Mouse (Mus musculus): Measurements from ENCODE around the gene Retsat. TPM values are rescaled to one million over a fixed set of nuclear protein-coding genes. Genes with fewer than 3 reads are reported as not detected.

The Retsat gene
- polyA plus RNA-seq, 1 experiment from 2014 or later = 21.3 TPM

DNA sequence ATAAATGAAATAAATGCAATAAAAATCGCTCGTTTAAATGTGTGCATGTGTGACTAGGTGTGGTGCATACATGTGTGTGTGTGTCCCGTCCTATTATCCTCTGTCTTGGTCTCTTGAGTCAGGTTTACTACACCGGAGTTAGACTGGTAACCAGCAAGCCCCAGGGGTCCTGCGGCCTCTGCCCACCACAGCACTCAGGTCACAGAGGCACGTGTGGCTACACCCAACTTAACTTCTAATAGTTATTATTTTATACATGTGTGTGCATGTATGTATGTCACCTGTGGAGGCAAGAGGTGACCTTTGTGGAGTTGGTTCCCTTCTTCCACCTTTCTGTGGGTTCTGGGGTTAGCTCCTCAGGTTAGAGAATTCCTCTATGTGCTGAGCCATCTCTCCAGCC, 56.1 kb downstream of the Retsat start:
- no peaks in the 10 kb centered on the region for H3K27me3 ChIP-seq (replicated peaks; ENCODE audit: control insufficient read depth, insufficient read depth, low read length)
- ATAC-seq (replicated peaks; ENCODE audit: low FRiP score, low TSS enrichment, low read depth) (no peak), DNase-seq (ENCODE audit: low spot score) (no peak)
- 89% methylated on average over 6 of the region's 6 CpGs for WGBS
- H3K4me1 ChIP-seq (replicated peaks; ENCODE audit: control insufficient read depth, insufficient read depth, low read length) = peaks cover 43% of the 10 kb centered on the region
- no peaks in the 10 kb centered on the region for H3K36me3 ChIP-seq (ENCODE audit: control insufficient read depth, insufficient read depth, low read length)
- H3K27ac ChIP-seq (ENCODE audit: low read depth) = peak overlapping the region; percentile 89
- H3K4me2 ChIP-seq (ENCODE audit: low read length) = no peak overlapping the region
- H3K9ac ChIP-seq (ENCODE audit: low read length) = no peak overlapping the region
- H3K4me3 ChIP-seq (ENCODE audit: low read depth, low read length) = no peak overlapping the region
- no peaks in the 10 kb centered on the region for H3K9me3 ChIP-seq (ENCODE audit: control insufficient read depth, low read length)

DNA sequence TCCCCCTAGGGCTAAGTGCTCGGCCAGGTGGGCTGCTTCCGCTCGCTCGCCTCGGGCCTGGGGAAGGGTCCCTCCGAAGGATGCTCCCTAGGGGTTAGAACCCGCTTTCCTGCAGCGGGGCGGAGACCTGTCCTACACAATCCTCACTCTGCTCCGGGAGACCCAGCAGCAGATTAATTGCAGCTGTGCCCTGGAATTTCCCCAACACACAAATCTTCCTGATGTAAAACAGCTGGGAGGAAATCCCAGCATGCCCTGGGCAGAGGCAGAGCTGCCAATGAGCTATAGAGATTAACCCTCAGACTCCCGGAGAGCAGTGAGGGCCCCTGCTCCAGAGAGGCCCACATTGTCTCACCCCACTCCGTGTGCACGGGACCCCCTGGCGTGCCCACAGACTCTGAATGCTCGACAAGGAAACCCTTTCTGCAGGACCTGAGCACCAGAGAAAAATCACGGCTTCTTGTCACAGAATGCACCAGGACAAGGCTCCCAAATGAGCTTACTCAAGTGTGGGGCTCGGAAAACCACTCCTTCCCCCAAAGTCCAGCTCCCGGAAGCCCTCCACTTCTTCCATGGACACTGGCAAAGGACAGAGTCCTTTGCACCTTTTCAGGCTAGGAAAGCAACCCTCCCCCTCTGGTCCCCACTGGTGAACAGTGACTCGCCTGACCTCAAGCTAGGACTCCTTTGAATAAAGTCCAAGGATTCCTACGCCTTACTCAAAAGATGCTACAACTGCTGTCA, 57.2 kb downstream of the Retsat start:
- DNase-seq (ENCODE audit: low spot score) (peak; percentile 89), ATAC-seq (replicated peaks; ENCODE audit: low FRiP score, low TSS enrichment, low read depth) (peak; percentile 80)
- no peaks in the 10 kb centered on the region for H3K27me3 ChIP-seq (replicated peaks; ENCODE audit: control insufficient read depth, insufficient read depth, low read length)
- H3K4me3 ChIP-seq (ENCODE audit: low read depth, low read length) = peak overlapping the region; percentile 15; the same call in 1 of the 2 replicates
- peak overlapping the region; percentile 89 for H3K27ac ChIP-seq (ENCODE audit: low read depth)
- 14% methylated on average over 20 of the region's 20 CpGs for WGBS
- no peak overlapping the region for H3K9ac ChIP-seq (ENCODE audit: low read length)
- peak overlapping the region; percentile 43 for H3K4me2 ChIP-seq (ENCODE audit: low read length)
- peaks cover 48% of the 10 kb centered on the region for H3K4me1 ChIP-seq (replicated peaks; ENCODE audit: control insufficient read depth, insufficient read depth, low read length)
- no peaks in the 10 kb centered on the region for H3K9me3 ChIP-seq (ENCODE audit: control insufficient read depth, low read length)
- no peaks in the 10 kb centered on the region for H3K36me3 ChIP-seq (ENCODE audit: control insufficient read depth, insufficient read depth, low read length)

DNA sequence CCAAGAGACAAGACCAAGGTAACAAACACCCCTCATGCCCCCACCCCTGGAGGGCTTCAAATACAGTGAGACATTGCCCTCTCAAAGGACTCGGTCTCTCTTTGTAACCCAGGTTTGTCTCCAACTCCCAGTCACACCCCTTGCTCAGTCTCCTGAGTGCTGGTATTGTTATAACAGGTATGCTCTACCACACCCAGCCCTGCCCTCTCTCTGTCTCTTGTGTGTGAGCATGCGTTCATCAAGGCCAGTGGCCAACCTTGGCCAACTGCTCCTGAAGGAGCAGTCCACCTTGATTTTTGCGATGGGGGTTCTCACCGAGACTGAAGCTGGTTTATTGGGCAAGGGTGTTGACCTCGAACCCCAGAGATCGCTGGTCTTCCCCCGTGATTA, 57.8 kb downstream of the Retsat start:
- no peak for ATAC-seq (replicated peaks; ENCODE audit: low FRiP score, low TSS enrichment, low read depth)
- Histone ChIP-seq H3K4me3 (ENCODE audit: low read depth, low read length) (no peak overlapping the region), H3K9me3 (ENCODE audit: control insufficient read depth, low read length) (no peaks in the 10 kb centered on the region), H3K27me3 (replicated peaks; ENCODE audit: control insufficient read depth, insufficient read depth, low read length) (no peaks in the 10 kb centered on the region), H3K4me1 (replicated peaks; ENCODE audit: control insufficient read depth, insufficient read depth, low read length) (peaks cover 48% of the 10 kb centered on the region), H3K36me3 (ENCODE audit: control insufficient read depth, insufficient read depth, low read length) (no peaks in the 10 kb centered on the region), H3K4me2 (ENCODE audit: low read length) (peak overlapping the region; percentile 43), H3K27ac (ENCODE audit: low read depth) (peak overlapping the region; percentile 89), H3K9ac (ENCODE audit: low read length) (no peak overlapping the region)
- 72% methylated on average over 7 of the region's 7 CpGs for WGBS
- no peak for DNase-seq (ENCODE audit: low spot score)

DNA sequence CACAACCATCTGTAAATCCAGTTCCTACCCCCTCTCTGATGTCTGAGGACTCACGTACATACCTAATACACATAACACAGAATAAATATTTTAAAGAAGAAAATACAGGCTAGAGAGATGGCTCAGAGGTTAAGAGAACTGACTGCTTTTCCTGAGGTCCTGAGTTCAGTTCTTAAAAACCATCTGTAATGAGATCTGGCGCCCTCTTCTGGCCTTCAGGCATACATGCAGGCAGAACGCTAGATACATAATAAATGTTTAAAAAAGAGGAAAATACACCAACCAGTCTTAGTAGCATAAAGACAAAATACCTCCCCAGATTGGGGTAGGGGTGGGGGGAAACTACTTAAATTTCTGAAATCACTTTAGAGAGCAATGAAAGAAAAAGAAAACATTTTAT, 59.7 kb downstream of the Retsat start:
- DNase-seq (ENCODE audit: low spot score) = no peak
- 62% methylated on average over 3 of the region's 3 CpGs for WGBS
- no peak overlapping the region for H3K27ac ChIP-seq (ENCODE audit: low read depth)
- H3K9me3 ChIP-seq (ENCODE audit: control insufficient read depth, low read length) = no peaks in the 10 kb centered on the region
- H3K4me1 ChIP-seq (replicated peaks; ENCODE audit: control insufficient read depth, insufficient read depth, low read length) = peaks cover 56% of the 10 kb centered on the region
- H3K9ac ChIP-seq (ENCODE audit: low read length) = no peak overlapping the region
- no peak overlapping the region for H3K4me2 ChIP-seq (ENCODE audit: low read length)
- no peak for ATAC-seq (replicated peaks; ENCODE audit: low FRiP score, low TSS enrichment, low read depth)
- H3K36me3 ChIP-seq (ENCODE audit: control insufficient read depth, insufficient read depth, low read length) = no peaks in the 10 kb centered on the region
- H3K27me3 ChIP-seq (replicated peaks; ENCODE audit: control insufficient read depth, insufficient read depth, low read length) = no peaks in the 10 kb centered on the region
- H3K4me3 ChIP-seq (ENCODE audit: low read depth, low read length) = no peak overlapping the region

Other genes with a start within 250 kb of the Retsat start
- 10.8 and 11.7 TPM in 2 replicates for gene Tmem150a, start 243.0 kb upstream of the Retsat start, polyA plus RNA-seq (2014; fragmentation: Nextera tagmentation; extraction: Ambion mirVana)
- gene Rnf181, start 231.5 kb upstream of the Retsat start, polyA plus RNA-seq (2014; fragmentation: Nextera tagmentation; extraction: Ambion mirVana) = 96.9 and 98.0 TPM in 2 replicates
- gene Vamp5, start 218.0 kb upstream of the Retsat start, polyA plus RNA-seq (2014; fragmentation: Nextera tagmentation; extraction: Ambion mirVana) = 19.6 and 21.4 TPM in 2 replicates
- gene Vamp8, start 207.8 kb upstream of the Retsat start, polyA plus RNA-seq (2014; fragmentation: Nextera tagmentation; extraction: Ambion mirVana) = 177 and 183 TPM in 2 replicates
- gene Ggcx, start 184.2 kb upstream of the Retsat start, polyA plus RNA-seq (2014; fragmentation: Nextera tagmentation; extraction: Ambion mirVana) = 12.8 and 17.7 TPM in 2 replicates
- 378 and 409 TPM in 2 replicates for gene Mat2a, start 158.9 kb upstream of the Retsat start, polyA plus RNA-seq (2014; fragmentation: Nextera tagmentation; extraction: Ambion mirVana)
- 0.18 and 0.27 TPM in 2 replicates for gene Sh2d6, start 76.8 kb upstream of the Retsat start, polyA plus RNA-seq (2014; fragmentation: Nextera tagmentation; extraction: Ambion mirVana)
- gene Capg, start 54.1 kb upstream of the Retsat start, polyA plus RNA-seq (2014; fragmentation: Nextera tagmentation; extraction: Ambion mirVana) = 36.7 and 37.9 TPM in 2 replicates
- gene Elmod3, start 62 bp upstream of the Retsat start, polyA plus RNA-seq (2014; fragmentation: Nextera tagmentation; extraction: Ambion mirVana) = 14.2 and 15.1 TPM in 2 replicates
- gene Tgoln1, start 18.5 kb downstream of the Retsat start, polyA plus RNA-seq (2014; fragmentation: Nextera tagmentation; extraction: Ambion mirVana) = 37.6 and 40.8 TPM in 2 replicates
- 23.1 and 26.5 TPM in 2 replicates for gene Tcf7l1, start 190.8 kb downstream of the Retsat start, polyA plus RNA-seq (2014; fragmentation: Nextera tagmentation; extraction: Ambion mirVana)

Data from intestine, embryonic 14.5 days (tissue).